Mouse (Mus musculus): ENCODE measurements around the gene Olfr1428.
"Not testable (repeated sequence)": the region's sequence is repeated elsewhere in the genome, so short reads cannot be mapped to it uniquely, and the experiment has no call there.

Olfr1428 gene

GRCm38 (mm10) chr19:12115797-12116196 is at the start of gene Olfr1428:
Olfr1428 (minus strand) TSS chr19:12115897.
- no peak for DNase-seq (ENCODE audit: low spot score in 2 of 2)

DNA sequence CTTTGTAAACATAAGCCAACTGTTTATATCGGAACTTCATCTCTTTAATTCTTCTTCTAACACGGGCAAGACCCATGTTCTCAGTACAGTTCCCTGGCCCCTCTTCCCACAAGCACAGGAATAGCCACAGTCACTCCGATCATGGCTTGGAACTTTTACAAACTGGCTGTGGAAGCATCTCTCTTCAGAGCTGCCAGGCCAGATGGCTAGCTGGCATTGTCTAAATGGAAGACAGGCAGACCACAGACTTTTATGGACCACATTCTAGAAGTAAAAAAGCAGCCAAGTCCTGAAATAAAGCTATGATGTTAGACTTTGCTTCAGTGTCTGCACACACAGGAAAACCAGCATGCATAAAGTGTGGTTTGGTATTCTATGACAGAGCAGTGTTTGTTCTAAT is 29.8 kb upstream of the Olfr1428 start:
- no peak for DNase-seq (ENCODE audit: low spot score in 2 of 2)

- peak; percentile 31 to 43 for DNase-seq (ENCODE audit: low spot score in 2 of 2)
Measured at GRCm38 (mm10) chr19:12143356-12143755, 27.7 kb upstream of the Olfr1428 start.

- DNase-seq (ENCODE audit: low spot score in 2 of 2) = peak; percentile 36 to 44
Measured at GRCm38 (mm10) chr19:12134289-12134688, 18.6 kb upstream of the Olfr1428 start.

DNA sequence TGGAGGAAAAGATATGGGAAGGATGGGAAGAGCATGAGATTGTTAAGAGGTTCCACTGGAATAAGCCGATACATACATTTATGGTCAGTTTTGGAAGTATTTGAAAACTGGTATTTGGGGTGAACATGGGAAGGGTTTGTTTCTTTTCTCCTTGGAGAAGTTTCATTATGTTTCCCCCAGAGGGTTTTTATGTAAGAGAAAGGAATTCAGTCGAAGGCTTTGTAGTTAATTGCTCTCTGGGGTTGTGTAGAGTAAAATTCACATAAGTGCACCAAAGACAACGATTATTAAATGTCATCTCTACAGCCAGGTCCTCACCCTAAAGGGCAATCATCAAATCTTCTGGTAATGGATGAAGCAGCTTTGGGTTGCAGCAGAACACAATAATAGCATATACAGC is 7.4 kb upstream of the Olfr1428 start, which contains the start of gene Olfr76:
TSS of gene Olfr76 (minus strand) at position 101 of the 400 bp plus-strand sequence.
- no peak for DNase-seq (ENCODE audit: low spot score in 2 of 2)

- no peak for DNase-seq (ENCODE audit: low spot score in 2 of 2)
Measured at GRCm38 (mm10) chr19:12116464-12116863, 767 bp upstream of the Olfr1428 start.

- no peak for DNase-seq (ENCODE audit: low spot score in 2 of 2)
Measured at GRCm38 (mm10) chr19:12113807-12114206, 1.9 kb downstream of the Olfr1428 start.

DNA sequence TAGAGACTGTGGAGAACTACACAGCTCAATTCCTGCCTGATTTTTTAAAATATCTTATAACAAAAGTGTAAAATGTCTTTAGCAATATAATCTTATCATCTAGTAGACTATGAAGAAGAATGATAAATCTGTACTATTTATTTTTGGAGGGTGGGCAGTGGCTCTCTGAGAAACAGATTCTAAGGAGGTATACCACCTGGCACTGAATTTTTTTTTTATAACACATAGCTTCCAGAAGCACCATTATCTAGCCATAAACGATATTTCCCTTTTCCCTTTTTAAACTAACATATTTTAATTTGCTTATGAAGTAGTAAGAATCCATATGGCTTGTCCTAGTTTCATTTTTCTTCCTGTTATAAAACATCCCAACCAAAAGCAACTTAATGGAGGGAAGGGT is 11.2 kb downstream of the Olfr1428 start:
- no peak for DNase-seq (ENCODE audit: low spot score in 2 of 2)

GRCm38 (mm10) chr19:12103234-12103633 is 12.5 kb downstream of the Olfr1428 start, which contains the start of gene Olfr1427:
Olfr1427 (minus strand) TSS chr19:12103334.
- no peak for DNase-seq (ENCODE audit: low spot score in 2 of 2)

GRCm38 (mm10) chr19:12091913-12092312 is 23.8 kb downstream of the Olfr1428 start, which contains the start of gene Olfr1426:
Olfr1426 (minus strand) TSS chr19:12092013.
- no peak for DNase-seq (ENCODE audit: low spot score in 2 of 2)

GRCm38 (mm10) chr19:12077631-12078030 is 38.1 kb downstream of the Olfr1428 start, which contains the start of gene Olfr1425:
Olfr1425 (minus strand) TSS chr19:12077731.
- not testable (repeated sequence) for DNase-seq (ENCODE audit: low spot score in 2 of 2)

DNA sequence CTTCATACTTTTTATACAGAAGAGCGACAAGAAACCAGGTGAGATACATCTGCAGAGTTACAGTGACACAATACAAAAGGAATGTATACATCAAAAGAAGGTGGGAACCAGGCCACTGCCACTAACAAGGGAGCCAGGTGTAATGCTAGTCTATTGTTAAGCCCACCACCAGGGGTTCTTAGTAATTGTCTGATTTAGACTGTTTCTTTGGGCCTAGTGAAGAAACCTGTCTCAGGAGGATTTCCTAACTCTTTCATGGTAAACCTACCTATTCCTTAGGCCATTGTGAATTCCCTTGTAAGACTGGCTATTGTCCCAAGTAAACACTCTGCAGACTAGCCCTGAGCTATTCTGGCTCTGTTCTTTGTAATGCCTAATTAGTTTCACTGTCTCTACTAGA is 46.2 kb downstream of the Olfr1428 start:
- not testable (repeated sequence) for DNase-seq (ENCODE audit: low spot score in 2 of 2)

DNA sequence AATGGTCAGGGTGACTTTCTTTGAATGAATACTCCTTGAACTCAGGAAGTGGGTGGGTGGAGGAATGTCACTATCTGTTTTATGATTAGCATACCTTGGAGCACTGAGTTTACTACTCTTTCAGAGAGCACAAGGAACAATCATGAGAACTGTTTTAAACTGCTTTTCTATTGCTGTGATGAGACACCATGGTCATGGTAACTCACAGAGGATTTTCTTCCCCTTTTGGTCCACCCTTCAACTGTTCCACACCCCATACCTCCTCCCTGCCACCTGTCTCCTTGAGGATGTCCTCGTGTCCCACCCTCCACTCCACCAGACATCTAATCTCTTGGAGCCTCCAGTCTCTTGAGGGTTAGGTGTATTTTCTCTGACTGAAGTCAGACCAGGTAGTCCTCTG is 47.9 kb downstream of the Olfr1428 start:
- DNase-seq (ENCODE audit: low spot score in 2 of 2) = not testable (repeated sequence)

DNA sequence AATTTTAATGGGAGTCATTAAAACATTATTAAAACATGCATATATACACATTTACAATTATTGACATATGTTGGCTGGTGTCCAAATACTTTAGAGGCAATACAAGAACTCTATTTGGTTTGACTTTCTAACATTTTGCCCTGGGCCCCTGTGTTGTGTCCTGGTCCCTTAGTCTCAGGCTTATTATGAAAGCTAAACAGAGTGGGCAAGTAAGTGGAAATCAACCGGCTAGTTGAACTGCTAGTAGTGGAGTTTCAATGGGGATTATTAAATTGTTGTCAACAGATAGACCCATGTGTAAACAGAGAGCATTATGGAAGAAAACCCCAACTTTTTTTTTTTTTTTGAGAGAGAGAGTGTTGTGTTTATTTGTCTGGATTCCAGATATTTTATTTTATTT is 53.1 kb downstream of the Olfr1428 start, which contains the start of gene Olfr1424:
TSS of gene Olfr1424 (minus strand) at position 101 of the 400 bp plus-strand sequence.
- DNase-seq (ENCODE audit: low spot score in 2 of 2) = not testable (repeated sequence)

All from right cerebral cortex, adult 2 months (tissue).